Mouse (Mus musculus) embryonic facial prominence, embryonic 13.5 days (tissue): ENCODE results near the gene Mmd. TPM values are rescaled to one million over a fixed set of nuclear protein-coding genes. Genes with fewer than 3 reads are reported as not detected.
"Not testable (repeated sequence)": the region's sequence is repeated elsewhere in the genome, so short reads cannot be mapped to it uniquely, and the experiment has no call there.

Experiments used
- ATAC-seq: fragments of 200-750 bp; cut with Nextera tagmentation; 2 replicates; pipeline ENCODE4 v1.8.0; 2017; ENCODE audit warnings: low read depth; ENCODE audit not compliant: insufficient number of reproducible peaks, insufficient read depth, low FRiP score, low TSS enrichment
- H3K27ac ChIP-seq: fragments of 300-500 bp; sonication (generic); 2 replicates; pipeline ENCODE4 v1.5.1; 2015; ENCODE audit warnings: moderate library complexity, mild to moderate bottlenecking, inconsistent platforms
- H3K27me3 ChIP-seq: fragments of 300-500 bp; sonication (generic); 2 replicates; pipeline ENCODE4 v1.6.1; 2015; ENCODE audit warnings: mild to moderate bottlenecking, inconsistent platforms
- H3K36me3 ChIP-seq: fragments of 300-500 bp; sonication (generic); 2 replicates; pipeline ENCODE4 v1.6.1; 2015; ENCODE audit warnings: mild to moderate bottlenecking, inconsistent platforms
- H3K4me1 ChIP-seq: fragments of 300-500 bp; sonication (generic); 2 replicates; pipeline ENCODE4 v1.6.1; 2015; ENCODE audit warnings: inconsistent platforms
- H3K4me2 ChIP-seq: fragments of 300-500 bp; sonication (generic); 2 replicates; pipeline ENCODE4 v1.6.1; 2015; ENCODE audit warnings: moderate library complexity, mild to moderate bottlenecking, inconsistent platforms
- H3K4me3 ChIP-seq: fragments of 300-500 bp; sonication (generic); 2 replicates; pipeline ENCODE4 v1.5.1; 2015; ENCODE audit warnings: mild to moderate bottlenecking, inconsistent platforms
- H3K9ac ChIP-seq: fragments of 300-500 bp; sonication (generic); 2 replicates; pipeline ENCODE4 v1.6.1; 2015; ENCODE audit warnings: mild to moderate bottlenecking, inconsistent platforms
- H3K9me3 ChIP-seq: fragments of 300-500 bp; sonication (generic); 2 replicates; pipeline ENCODE4 v1.6.1; 2016; ENCODE audit warnings: inconsistent platforms
- WGBS: fragments of 180-500 bp; shearing (Covaris S2); methylation state at CpG from one replicate; pipeline ENCODE4 v1.1.7; 2015; ENCODE audit warnings: mixed read lengths; 5-methylcytosine and 5-hydroxymethylcytosine counted together
- polyA plus RNA-seq: library from polyadenylated mRNA; unstranded; fragments of >200 nt; fragmentation: Nextera tagmentation; extraction: Ambion mirVana; gene quantifications from 2 replicates; pipeline ENCODE4 v1.2.1, GENCODE M21; 2015

The Mmd gene
- polyA plus RNA-seq, 1 experiment from 2014 or later: 47.5 TPM

DNA sequence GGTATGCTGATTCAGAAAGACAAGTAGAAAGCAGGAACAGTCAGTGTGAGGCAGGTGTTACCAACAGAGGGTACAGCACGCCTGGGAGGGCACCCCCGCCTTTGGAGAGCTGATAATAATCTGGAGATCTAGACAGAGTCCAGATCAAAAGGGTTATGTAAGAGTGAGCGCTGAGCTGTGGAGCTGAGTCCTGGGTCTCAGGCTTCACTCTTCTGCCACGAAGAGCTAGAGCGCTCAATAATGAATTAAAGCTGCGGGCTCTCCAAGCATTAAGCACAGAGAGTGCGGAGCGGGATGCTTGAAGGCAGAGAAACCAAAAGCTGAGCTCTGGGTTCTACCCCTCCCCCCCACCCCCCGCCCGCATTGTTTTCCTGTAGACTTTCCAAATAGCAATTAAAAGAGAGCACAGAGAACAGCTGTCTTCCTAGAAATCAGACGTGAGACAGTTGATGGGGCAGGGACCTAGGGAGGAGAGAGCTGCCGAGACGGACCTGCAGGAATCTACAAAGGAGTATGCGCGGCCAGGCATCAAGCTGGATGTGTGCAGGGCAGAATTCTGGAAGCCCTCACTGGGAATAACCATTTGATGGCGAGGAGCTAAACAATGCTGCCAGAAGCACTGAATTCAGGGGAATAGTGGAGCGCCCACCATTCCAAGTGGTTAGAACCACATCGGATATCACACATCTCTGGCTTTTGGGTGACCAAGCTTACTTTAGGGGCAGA, 20.3 kb downstream of the Mmd start:
- Histone ChIP-seq H3K27me3 (no peaks in the 10 kb centered on the region), H3K9me3 (no peaks in the 10 kb centered on the region), H3K27ac (peak overlapping the region; percentile 57), H3K4me1 (peaks cover 31% of the 10 kb centered on the region), H3K4me3 (no peak overlapping the region), H3K4me2 (peak overlapping the region; percentile 32), H3K9ac (no peak overlapping the region), H3K36me3 (peaks cover 52% of the 10 kb centered on the region)
- 32% methylated on average over 18 of the region's 18 CpGs for WGBS
- ATAC-seq: no peak

- no peaks in the 10 kb centered on the region for H3K9me3 ChIP-seq
- H3K4me2 ChIP-seq: no peak overlapping the region
- no peak overlapping the region for H3K4me3 ChIP-seq
- WGBS: 79% methylated on average over 11 of the region's 11 CpGs
- peaks cover 26% of the 10 kb centered on the region for H3K4me1 ChIP-seq
- ATAC-seq: no peak
- H3K36me3 ChIP-seq: peaks cover 49% of the 10 kb centered on the region
- no peaks in the 10 kb centered on the region for H3K27me3 ChIP-seq
- peak overlapping the region; percentile 57; the same call in 1 of the 2 replicates for H3K27ac ChIP-seq
- no peak overlapping the region for H3K9ac ChIP-seq
Observed at GRCm38 (mm10) chr11:90270132-90270877, 21.0 kb downstream of the Mmd start.

- H3K4me1 ChIP-seq: peaks cover 11% of the 10 kb centered on the region
- no peak overlapping the region for H3K4me3 ChIP-seq
- H3K9ac ChIP-seq: no peak overlapping the region
- peaks cover 55% of the 10 kb centered on the region for H3K36me3 ChIP-seq
- WGBS: 82% methylated on average over 1 of the region's 1 CpGs
- H3K4me2 ChIP-seq: no peak overlapping the region
- H3K9me3 ChIP-seq: no peaks in the 10 kb centered on the region
- H3K27me3 ChIP-seq: no peaks in the 10 kb centered on the region
- no peak for ATAC-seq
- H3K27ac ChIP-seq: no peak overlapping the region
Observed at GRCm38 (mm10) chr11:90274187-90274586, 24.9 kb downstream of the Mmd start.

DNA sequence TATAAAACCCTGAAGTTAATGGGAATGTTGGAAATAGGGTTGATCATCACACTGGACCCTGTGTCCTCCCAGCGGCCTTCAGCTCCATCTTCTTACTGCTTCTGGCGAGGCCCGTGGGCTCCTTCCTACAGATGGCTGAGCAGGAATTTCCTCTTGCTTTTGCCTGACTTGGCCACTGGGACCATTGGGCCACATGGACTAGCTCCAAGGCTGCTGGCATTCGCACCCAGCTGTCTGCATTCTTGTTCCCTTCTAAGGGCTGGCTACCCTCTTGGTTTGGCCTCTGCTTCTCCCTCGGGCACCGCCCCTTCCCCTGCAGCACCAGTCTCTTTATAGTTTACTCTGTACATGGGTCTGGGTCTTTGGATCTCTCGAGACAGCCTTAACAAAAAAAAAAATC, 26.4 kb downstream of the Mmd start:
- no peak overlapping the region for H3K9ac ChIP-seq
- H3K27ac ChIP-seq: no peak overlapping the region
- no peak for ATAC-seq
- H3K4me2 ChIP-seq: no peak overlapping the region
- H3K9me3 ChIP-seq: no peaks in the 10 kb centered on the region
- no peaks in the 10 kb centered on the region for H3K27me3 ChIP-seq
- H3K4me3 ChIP-seq: no peak overlapping the region
- 85% methylated on average over 7 of the region's 7 CpGs for WGBS
- peaks cover 53% of the 10 kb centered on the region for H3K36me3 ChIP-seq
- no peaks in the 10 kb centered on the region for H3K4me1 ChIP-seq

- WGBS: 87% methylated on average over 8 of the region's 8 CpGs
Observed at GRCm38 (mm10) chr11:90276150-90276549, 26.9 kb downstream of the Mmd start.

DNA sequence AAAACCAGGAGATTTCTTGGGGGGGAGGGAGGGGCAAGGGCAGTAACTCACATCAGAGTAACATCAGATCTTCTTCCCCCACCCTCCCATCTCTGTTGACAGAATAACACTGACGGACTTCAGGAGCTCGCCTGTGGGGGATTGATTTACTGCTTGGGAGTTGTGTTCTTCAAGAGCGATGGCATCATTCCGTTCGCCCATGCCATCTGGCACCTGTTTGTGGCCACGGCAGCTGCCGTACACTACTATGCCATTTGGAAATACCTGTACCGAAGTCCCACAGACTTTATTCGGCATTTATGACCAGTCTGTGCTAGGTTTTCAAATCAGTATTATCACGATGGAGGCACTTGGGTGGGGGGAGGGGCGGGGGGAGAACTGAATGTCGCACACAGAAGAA, 27.3 kb downstream of the Mmd start:
- 87% methylated on average over 12 of the region's 12 CpGs for WGBS
- no peaks in the 10 kb centered on the region for H3K4me1 ChIP-seq
- H3K4me2 ChIP-seq: no peak overlapping the region
- H3K4me3 ChIP-seq: no peak overlapping the region
- no peak overlapping the region for H3K27ac ChIP-seq
- no peaks in the 10 kb centered on the region for H3K27me3 ChIP-seq
- H3K9ac ChIP-seq: no peak overlapping the region
- no peaks in the 10 kb centered on the region for H3K9me3 ChIP-seq
- ATAC-seq: no peak
- H3K36me3 ChIP-seq: peaks cover 44% of the 10 kb centered on the region

More at GRCm38 (mm10) chr11:90276150-90276549, 26.9 kb downstream of the Mmd start:
- Histone ChIP-seq H3K27ac (no peak overlapping the region), H3K27me3 (no peaks in the 10 kb centered on the region), H3K4me3 (no peak overlapping the region), H3K9ac (no peak overlapping the region), H3K9me3 (no peaks in the 10 kb centered on the region), H3K36me3 (peaks cover 48% of the 10 kb centered on the region), H3K4me2 (no peak overlapping the region), H3K4me1 (no peaks in the 10 kb centered on the region)
- no peak for ATAC-seq

GRCm38 (mm10) chr11:90280069-90280468, 30.8 kb downstream of the Mmd start:
- Histone ChIP-seq H3K4me2 (no peak overlapping the region), H3K4me1 (no peaks in the 10 kb centered on the region), H3K4me3 (no peak overlapping the region), H3K27ac (no peak overlapping the region), H3K27me3 (no peaks in the 10 kb centered on the region), H3K36me3 (peaks cover 22% of the 10 kb centered on the region), H3K9me3 (no peaks in the 10 kb centered on the region), H3K9ac (no peak overlapping the region)
- ATAC-seq: no peak
- 84% methylated on average over 5 of the region's 5 CpGs for WGBS

- not testable (repeated sequence) for H3K4me3 ChIP-seq, H3K9me3 ChIP-seq, H3K27me3 ChIP-seq, H3K36me3 ChIP-seq, H3K27ac ChIP-seq, H3K4me1 ChIP-seq, H3K9ac ChIP-seq, ATAC-seq, H3K4me2 ChIP-seq
- WGBS: 91% methylated on average over 2 of the region's 2 CpGs
Observed at GRCm38 (mm10) chr11:90281943-90282342, 32.7 kb downstream of the Mmd start.

GRCm38 (mm10) chr11:90283159-90283558, 33.9 kb downstream of the Mmd start:
- H3K36me3 ChIP-seq: 0 out of 2 replicates have a peak, but pooled peaks cover 4% of the 10 kb centered on the region
- H3K9me3 ChIP-seq: no peaks in the 10 kb centered on the region
- H3K4me3 ChIP-seq: no peak overlapping the region
- no peak overlapping the region for H3K4me2 ChIP-seq
- no peaks in the 10 kb centered on the region for H3K27me3 ChIP-seq
- H3K27ac ChIP-seq: no peak overlapping the region
- 56% methylated on average over 4 of the region's 4 CpGs for WGBS
- no peak for ATAC-seq
- no peaks in the 10 kb centered on the region for H3K4me1 ChIP-seq
- no peak overlapping the region for H3K9ac ChIP-seq

GRCm38 (mm10) chr11:90283601-90284000, 34.3 kb downstream of the Mmd start:
- ATAC-seq: no peak
- Histone ChIP-seq H3K4me3 (no peak overlapping the region), H3K36me3 (0 out of 2 replicates have a peak, but pooled peaks cover 4% of the 10 kb centered on the region), H3K27ac (no peak overlapping the region), H3K9me3 (no peaks in the 10 kb centered on the region), H3K9ac (no peak overlapping the region), H3K4me2 (no peak overlapping the region), H3K4me1 (no peaks in the 10 kb centered on the region), H3K27me3 (no peaks in the 10 kb centered on the region)
- WGBS: 71% methylated on average over 6 of the region's 6 CpGs

- H3K27ac ChIP-seq: no peak overlapping the region
- H3K4me2 ChIP-seq: no peak overlapping the region
- H3K9ac ChIP-seq: no peak overlapping the region
- H3K27me3 ChIP-seq: no peaks in the 10 kb centered on the region
- WGBS: 81% methylated on average over 2 of the region's 2 CpGs
- no peaks in the 10 kb centered on the region for H3K9me3 ChIP-seq
- no peak overlapping the region for H3K4me3 ChIP-seq
- no peak for ATAC-seq
- H3K4me1 ChIP-seq: no peaks in the 10 kb centered on the region
- 0 out of 2 replicates have a peak, but pooled peaks cover 4% of the 10 kb centered on the region for H3K36me3 ChIP-seq
Observed at GRCm38 (mm10) chr11:90284079-90284478, 34.8 kb downstream of the Mmd start.

GRCm38 (mm10) chr11:90284623-90285022, 35.4 kb downstream of the Mmd start:
- no peak overlapping the region for H3K4me2 ChIP-seq
- no peak overlapping the region for H3K27ac ChIP-seq
- H3K36me3 ChIP-seq: no peaks in the 10 kb centered on the region
- ATAC-seq: no peak
- WGBS: 68% methylated on average over 4 of the region's 4 CpGs
- no peak overlapping the region for H3K4me3 ChIP-seq
- H3K4me1 ChIP-seq: no peaks in the 10 kb centered on the region
- no peak overlapping the region for H3K9ac ChIP-seq
- no peaks in the 10 kb centered on the region for H3K27me3 ChIP-seq
- no peaks in the 10 kb centered on the region for H3K9me3 ChIP-seq
